11 mouse cellular contexts compared by ENCODE assay signal in genomic region chr10:126502013-126502688, GRCm38 (mm10).
DNase-seq lines count a peak whose midpoint lies in the region; ATAC-seq lines count a peak whose summit lies in the region.
"Had no signal": no experiment of that assay in that cellular context is flagged by ENCODE, and none has a peak within 500 bp of the region (broad histone marks: within the 10 kb centered on the region; RNA-seq: fewer than 3 reads in every experiment).

No protein-coding gene starts in this region.

- H3K4me2 ChIP-seq in forebrain, embryonic 14.5 days (ENCODE audit: low read length), result no peak overlapping the region
- H3K4me2 ChIP-seq: hindbrain, embryonic 14.5 days; limb, embryonic 15.5 days had no signal

- no peaks in the 10 kb centered on the region for H3K9me3 ChIP-seq in forebrain, embryonic 14.5 days (replicated peaks; ENCODE audit: control insufficient read depth, low read length)
- H3K9me3 ChIP-seq: limb, embryonic 15.5 days had no signal

- no peaks in the 10 kb centered on the region for H3K27me3 ChIP-seq in forebrain, embryonic 14.5 days (replicated peaks; ENCODE audit: control insufficient read depth, insufficient read depth, low read length)
- H3K27me3 ChIP-seq: limb, embryonic 15.5 days had no signal

- 33% methylated on average over 5 of the region's 5 CpGs for WGBS in forebrain, embryonic 14.5 days

- no peaks in the 10 kb centered on the region for H3K4me1 ChIP-seq in forebrain, embryonic 14.5 days (ENCODE audit: control insufficient read depth, insufficient read depth, low read length)
- H3K4me1 ChIP-seq: limb, embryonic 15.5 days had no signal

- peak; percentile 83 for ATAC-seq in megakaryocyte progenitor cell, adult 5-6 weeks (replicated peaks; ENCODE audit: poor library complexity)
- ATAC-seq in forebrain, embryonic 14.5 days, result no peak

- no peak overlapping the region for H3K9ac ChIP-seq in forebrain, embryonic 14.5 days (ENCODE audit: low read length)
- H3K9ac ChIP-seq: hindbrain, embryonic 14.5 days; limb, embryonic 15.5 days had no signal

- H3K36me3 ChIP-seq in forebrain, embryonic 14.5 days (ENCODE audit: control insufficient read depth, insufficient read depth, low read length), result no peaks in the 10 kb centered on the region
- H3K36me3 ChIP-seq: limb, embryonic 15.5 days had no signal

- no peak overlapping the region for H3K27ac ChIP-seq in forebrain, embryonic 14.5 days (ENCODE audit: low read depth, low read length)
- H3K27ac ChIP-seq: hindbrain, embryonic 14.5 days; limb, embryonic 15.5 days had no signal

- H3K4me3 ChIP-seq in forebrain, embryonic 14.5 days (ENCODE audit: low read depth, low read length), result no peak overlapping the region
- H3K4me3 ChIP-seq: limb, embryonic 15.5 days had no signal

- peak; percentile 2 to 44 for DNase-seq in heart, adult 9 months (ENCODE audit: low spot score in 2 of 2)
- no peak for DNase-seq in heart, postnatal 4 days
- peak; percentile 14 for DNase-seq in spleen, adult 12 weeks (ENCODE audit: low spot score)
- DNase-seq in spleen, postnatal 14 days (ENCODE audit: low spot score in 2 of 2), result no peak
- DNase-seq in thymus, postnatal 4 days, result peak; percentile 16
- DNase-seq in frontal cortex, postnatal 10 days (ENCODE audit: low spot score in 2 of 2), result no peak
- DNase-seq in forebrain, embryonic 14.5 days (ENCODE audit: low spot score), result no peak
- DNase-seq: right cerebral cortex, adult 18-20 months had no signal

Comparison
In these comparisons a context has a peak if more than half of its experiments do, and no peak if none do; other contexts are left out.
1. DNase-seq: peak in heart, adult 9 months (2 of 2), spleen, adult 12 weeks (single experiment) and thymus, postnatal 4 days (single experiment); none in heart, postnatal 4 days (single experiment), spleen, postnatal 14 days (0 of 2), frontal cortex, postnatal 10 days (0 of 2) and forebrain, embryonic 14.5 days (single experiment).